Mouse (Mus musculus): ENCODE results near the gene 1700013G24Rik. TPM values are rescaled to one million over a fixed set of nuclear protein-coding genes. Genes with fewer than 3 reads are reported as not detected.

1700013G24Rik gene
- total and polyA plus RNA-seq, 2 experiments from 2014 or later = not detected

DNA sequence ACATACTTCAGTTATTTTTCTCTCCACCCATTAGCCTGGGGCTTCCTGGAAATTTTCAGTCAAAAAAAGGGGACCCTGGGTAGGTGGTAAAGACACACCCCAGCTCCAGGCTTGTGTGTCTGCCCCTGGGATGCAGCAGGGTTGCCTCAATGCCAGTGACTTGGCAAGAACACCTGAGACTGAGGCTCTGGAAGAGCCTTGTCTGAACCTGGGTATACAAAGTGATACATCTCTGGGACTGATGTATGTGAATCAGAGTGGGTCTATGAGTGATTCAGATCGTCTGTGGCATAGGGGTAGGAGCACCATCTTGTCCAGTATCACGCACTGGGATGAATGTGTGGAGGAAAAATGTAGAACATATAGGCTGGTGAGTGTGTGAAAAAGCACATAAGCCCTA lies 14.4 kb downstream of the 1700013G24Rik start:
- H3K27me3 ChIP-seq (ENCODE audit: insufficient read depth, low read length) = no peaks in the 10 kb centered on the region

GRCm38 (mm10) chr4:137468260-137469080 lies 15.4 kb downstream of the 1700013G24Rik start, which contains the start of gene Hspg2:
Hspg2 (plus strand) TSS chr4:137468769.
- peak; percentile 90 for DNase-seq
- Histone ChIP-seq H3K9ac (peak within 1 kb of the TSS; percentile 60), H3K4me2 (ENCODE audit: low read depth) (peak within 1 kb of the TSS; percentile 99), H3K36me3 (ENCODE audit: insufficient read depth) (no peaks in the 10 kb centered on the region), H3K9me3 (ENCODE audit: low read length) (no peaks in the 10 kb centered on the region), H3K4me3 (ENCODE audit: low read depth, low read length) (peak within 1 kb of the TSS; percentile 53), H3K27me3 (ENCODE audit: insufficient read depth, low read length) (no peaks in the 10 kb centered on the region), H3K4me1 (ENCODE audit: insufficient read depth) (0 out of 2 replicates have a peak, but pooled peaks cover 3% of the 10 kb centered on the region), H3K27ac (ENCODE audit: low read depth, low read length) (no peak within 1 kb of the TSS)
- TF ChIP-seq CTCF (IDR thresholded peaks at IDR 0.05; ENCODE audit: low read depth) = peak; percentile 29; the same call in 1 of the 2 replicates
- under 1% methylated on average over 65 of the region's 72 CpGs for WGBS
- ATAC-seq = peak; percentile 90

More for the DNA sequence above, 14.4 kb downstream of the 1700013G24Rik start:
- TF ChIP-seq CTCF (IDR thresholded peaks at IDR 0.05; ENCODE audit: low read depth) = no peak
- WGBS = 82% methylated on average over 2 of the region's 2 CpGs
- Histone ChIP-seq H3K36me3 (ENCODE audit: insufficient read depth) (no peaks in the 10 kb centered on the region), H3K27ac (ENCODE audit: low read depth, low read length) (no peak overlapping the region), H3K4me3 (ENCODE audit: low read depth, low read length) (no peak overlapping the region), H3K4me2 (ENCODE audit: low read depth) (no peak overlapping the region), H3K4me1 (ENCODE audit: insufficient read depth) (0 out of 2 replicates have a peak, but pooled peaks cover 3% of the 10 kb centered on the region), H3K9me3 (ENCODE audit: low read length) (no peaks in the 10 kb centered on the region), H3K9ac (no peak overlapping the region)
- ATAC-seq = no peak
- no peak for DNase-seq

DNA sequence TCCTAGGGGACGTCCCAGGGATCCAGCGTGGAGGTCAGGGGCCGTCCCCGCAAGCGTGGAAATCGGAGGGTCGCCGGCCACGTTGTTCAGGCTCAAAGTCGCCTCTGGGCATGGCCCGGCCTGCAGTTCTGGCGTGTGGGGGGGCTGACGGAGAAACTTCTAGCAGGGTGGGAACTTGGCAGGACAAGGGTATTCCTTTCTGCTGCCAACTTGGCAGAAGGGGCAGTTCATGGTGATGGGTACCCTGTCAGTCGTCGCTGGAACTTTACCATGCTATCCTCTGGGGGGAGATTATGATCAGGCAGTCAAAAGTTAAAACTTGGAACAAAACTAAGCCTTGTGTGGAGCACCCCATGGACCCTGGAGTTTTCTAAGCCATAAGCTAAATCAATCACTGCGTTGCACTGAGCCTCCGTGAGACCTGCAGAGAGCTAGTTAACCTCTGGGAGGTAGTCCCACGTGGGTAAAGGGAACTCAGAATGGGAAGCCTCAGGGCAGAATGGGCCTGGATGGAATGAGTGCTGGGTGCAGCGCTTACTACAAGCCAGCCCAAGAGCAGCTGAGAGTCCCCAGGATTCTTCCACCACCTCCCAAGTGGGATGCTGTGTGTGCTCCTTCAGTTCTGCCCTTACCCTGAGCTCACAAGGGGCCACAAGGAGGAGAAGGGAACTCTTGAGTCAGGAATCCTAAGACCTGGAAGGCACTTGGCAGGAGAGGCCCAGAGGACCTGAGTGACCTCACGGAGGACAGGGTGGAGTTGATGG lies 16.2 kb downstream of the 1700013G24Rik start:
- Histone ChIP-seq H3K4me1 (ENCODE audit: insufficient read depth) (0 out of 2 replicates have a peak, but pooled peaks cover 3% of the 10 kb centered on the region), H3K4me3 (ENCODE audit: low read depth, low read length) (peak overlapping the region; percentile 53), H3K9ac (peak overlapping the region; percentile 60), H3K9me3 (ENCODE audit: low read length) (no peaks in the 10 kb centered on the region), H3K27me3 (ENCODE audit: insufficient read depth, low read length) (no peaks in the 10 kb centered on the region), H3K4me2 (ENCODE audit: low read depth) (peak overlapping the region; percentile 99), H3K27ac (ENCODE audit: low read depth, low read length) (no peak overlapping the region), H3K36me3 (ENCODE audit: insufficient read depth) (no peaks in the 10 kb centered on the region)
- 6% methylated on average over 20 of the region's 20 CpGs for WGBS
- ATAC-seq (peak; percentile 16; the same call in 1 of the 2 replicates), DNase-seq (no peak)
- no peak for TF ChIP-seq CTCF (IDR thresholded peaks at IDR 0.05; ENCODE audit: low read depth)

GRCm38 (mm10) chr4:137469845-137470692 lies 17.0 kb downstream of the 1700013G24Rik start:
- no peaks in the 10 kb centered on the region for H3K36me3 ChIP-seq (ENCODE audit: insufficient read depth)
- H3K27ac ChIP-seq (ENCODE audit: low read depth, low read length) = no peak overlapping the region
- 42% methylated on average over 15 of the region's 15 CpGs for WGBS
- no peaks in the 10 kb centered on the region for H3K9me3 ChIP-seq (ENCODE audit: low read length)
- no peak overlapping the region for H3K4me3 ChIP-seq (ENCODE audit: low read depth, low read length)
- H3K4me2 ChIP-seq (ENCODE audit: low read depth) = peak overlapping the region; percentile 99; the same call in 1 of the 2 replicates
- no peaks in the 10 kb centered on the region for H3K27me3 ChIP-seq (ENCODE audit: insufficient read depth, low read length)
- ATAC-seq (no peak), DNase-seq (no peak)
- 0 out of 2 replicates have a peak, but pooled peaks cover 3% of the 10 kb centered on the region for H3K4me1 ChIP-seq (ENCODE audit: insufficient read depth)
- H3K9ac ChIP-seq = no peak overlapping the region
- TF ChIP-seq CTCF (IDR thresholded peaks at IDR 0.05; ENCODE audit: low read depth) = peak; percentile 18

DNA sequence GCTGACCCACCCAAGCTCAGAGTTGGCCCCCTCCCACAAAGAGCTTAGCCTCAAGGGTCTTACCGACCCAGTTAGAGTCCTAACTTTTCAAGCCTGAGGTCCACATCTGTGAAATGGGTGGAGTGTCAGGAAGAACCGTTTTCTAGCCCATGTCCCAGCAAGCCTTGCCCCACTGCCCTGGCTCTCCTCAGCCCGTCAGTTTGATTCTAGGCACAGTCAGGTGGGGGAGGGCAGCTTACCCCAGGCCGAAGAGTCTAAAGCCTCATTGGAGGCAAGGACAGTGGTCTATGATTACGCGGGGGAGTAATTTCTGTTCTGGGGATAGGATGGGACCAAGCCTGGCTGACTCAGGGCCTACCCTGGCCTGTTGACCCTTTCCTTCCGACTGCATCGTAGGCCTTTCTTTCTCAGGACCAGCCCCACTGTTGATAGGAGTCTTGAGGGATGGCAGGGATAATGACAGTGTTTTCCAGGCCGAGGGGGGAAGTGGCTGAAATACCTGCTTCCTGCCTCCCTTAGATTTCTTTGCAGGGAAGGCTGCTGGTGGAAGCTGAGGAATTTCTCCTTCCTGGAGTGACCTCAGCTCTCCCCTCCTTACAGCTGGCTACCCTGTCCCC lies 17.7 kb downstream of the 1700013G24Rik start:
- H3K4me3 ChIP-seq (ENCODE audit: low read depth, low read length) = no peak overlapping the region
- H3K4me2 ChIP-seq (ENCODE audit: low read depth) = no peak overlapping the region
- TF ChIP-seq CTCF (IDR thresholded peaks at IDR 0.05; ENCODE audit: low read depth) = no peak
- ATAC-seq (no peak), DNase-seq (no peak)
- H3K36me3 ChIP-seq (ENCODE audit: insufficient read depth) = no peaks in the 10 kb centered on the region
- no peaks in the 10 kb centered on the region for H3K27me3 ChIP-seq (ENCODE audit: insufficient read depth, low read length)
- 81% methylated on average over 9 of the region's 9 CpGs for WGBS
- 0 out of 2 replicates have a peak, but pooled peaks cover 3% of the 10 kb centered on the region for H3K4me1 ChIP-seq (ENCODE audit: insufficient read depth)
- no peak overlapping the region for H3K27ac ChIP-seq (ENCODE audit: low read depth, low read length)
- H3K9ac ChIP-seq = no peak overlapping the region
- H3K9me3 ChIP-seq (ENCODE audit: low read length) = no peaks in the 10 kb centered on the region

GRCm38 (mm10) chr4:137471326-137471725 lies 18.2 kb downstream of the 1700013G24Rik start:
- no peak overlapping the region for H3K9ac ChIP-seq
- no peak for ATAC-seq
- H3K27ac ChIP-seq (ENCODE audit: low read depth, low read length) = no peak overlapping the region
- H3K4me3 ChIP-seq (ENCODE audit: low read depth, low read length) = no peak overlapping the region
- DNase-seq = no peak
- no peaks in the 10 kb centered on the region for H3K9me3 ChIP-seq (ENCODE audit: low read length)
- 0 out of 2 replicates have a peak, but pooled peaks cover 3% of the 10 kb centered on the region for H3K4me1 ChIP-seq (ENCODE audit: insufficient read depth)
- H3K4me2 ChIP-seq (ENCODE audit: low read depth) = no peak overlapping the region
- H3K36me3 ChIP-seq (ENCODE audit: insufficient read depth) = no peaks in the 10 kb centered on the region
- WGBS = 72% methylated on average over 8 of the region's 8 CpGs
- TF ChIP-seq CTCF (IDR thresholded peaks at IDR 0.05; ENCODE audit: low read depth) = no peak
- H3K27me3 ChIP-seq (ENCODE audit: insufficient read depth, low read length) = no peaks in the 10 kb centered on the region

Measured in forebrain, postnatal 0 days (tissue).